Mouse (Mus musculus) embryonic fibroblast, embryonic 13.5 days (primary cell): Measurements from ENCODE around the gene Grid2.

Experiments
- CTCF ChIP-seq: IDR thresholded peaks from 2 replicates; pipeline ENCODE4 v1.5.1; 2011; ENCODE audit warnings: mild to moderate bottlenecking, control low read depth, low read length, moderate library complexity, borderline replicate concordance; ENCODE audit not compliant: insufficient read depth
- POLR2A ChIP-seq: IDR thresholded peaks from 2 replicates; pipeline ENCODE4 v1.6.1; 2011; ENCODE audit warnings: low read depth, mild to moderate bottlenecking, control low read depth, low read length, moderate library complexity

DNA sequence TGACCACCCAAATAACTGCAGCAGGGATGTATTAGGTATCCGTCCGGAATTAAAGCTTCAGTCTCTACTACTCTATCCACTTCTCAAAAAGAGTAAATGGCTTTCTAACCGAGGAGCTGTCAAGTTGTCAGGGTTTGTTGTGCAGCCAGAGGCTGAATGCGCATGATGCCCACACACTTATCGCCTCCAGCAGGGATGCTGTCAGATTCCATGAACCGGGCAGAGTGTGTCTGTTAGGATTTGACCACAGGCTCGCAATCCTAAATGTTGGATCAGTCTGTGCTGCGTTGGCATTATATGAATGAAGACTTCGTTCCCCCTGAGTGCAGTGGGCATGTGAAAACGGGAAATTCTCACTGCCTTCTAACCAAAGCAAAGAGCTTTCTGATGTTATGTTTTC is 843.0 kb downstream of the Grid2 start:
- TF ChIP-seq CTCF (no peak), POLR2A (no peak)
